Mouse (Mus musculus) erythroblast, embryonic 14.5 days (primary cell): Measurements from ENCODE around the gene Fbxw26.

Experiments used
- GATA1 ChIP-seq: IDR thresholded peaks from 2 replicates; pipeline ENCODE4 v1.6.1; 2012; ENCODE audit warnings: low read length, inconsistent platforms, mixed read lengths
- TAL1 ChIP-seq: IDR thresholded peaks from 3 replicates; pipeline ENCODE4 v1.6.1; 2012; ENCODE audit warnings: low read length, inconsistent platforms, mixed read lengths

- TF ChIP-seq TAL1 (no peak), GATA1 (no peak)
Observed at GRCm38 (mm10) chr9:109685299-109685698, 60.6 kb downstream of the Fbxw26 start.
